Mouse (Mus musculus) intestine, postnatal 0 days (tissue): ENCODE results near the gene Pik3r4. TPM values are rescaled to one million over a fixed set of nuclear protein-coding genes. Genes with fewer than 3 reads are reported as not detected.
"Not testable (repeated sequence)": the region's sequence is repeated elsewhere in the genome, so short reads cannot be mapped to it uniquely, and the experiment has no call there.

ENCODE experiments used
- ATAC-seq: fragments of 200-750 bp; cut with Nextera tagmentation; 2 replicates; pipeline ENCODE4 v1.8.0; 2017; ENCODE audit warnings: mild to moderate bottlenecking, moderate TSS enrichment, moderate library complexity
- H3K27ac ChIP-seq: fragments of 300-500 bp; sonication (generic); 2 replicates; pipeline ENCODE4 v1.5.1; 2014; ENCODE audit warnings: mild to moderate bottlenecking, low read depth, low read length, moderate library complexity
- H3K27me3 ChIP-seq: fragments of 300-500 bp; sonication (generic); replicated peaks from 2 replicates; pipeline ENCODE4 v1.6.1; 2014; ENCODE audit warnings: low read length, mixed read lengths; ENCODE audit not compliant: control insufficient read depth, insufficient read depth
- H3K36me3 ChIP-seq: fragments of 300-500 bp; sonication (generic); 2 replicates; pipeline ENCODE4 v1.6.1; 2014; ENCODE audit warnings: mild to moderate bottlenecking, moderate library complexity; ENCODE audit not compliant: control insufficient read depth, insufficient read depth
- H3K4me1 ChIP-seq: fragments of 300-500 bp; sonication (generic); replicated peaks from 2 replicates; pipeline ENCODE4 v1.6.1; 2014; ENCODE audit warnings: antibody characterized with exemption, low read length, mixed read lengths; ENCODE audit not compliant: control insufficient read depth, insufficient read depth
- H3K4me2 ChIP-seq: fragments of 300-500 bp; sonication (generic); replicated peaks from 2 replicates; pipeline ENCODE4 v1.6.1; 2014; ENCODE audit warnings: low read depth, mild to moderate bottlenecking, moderate library complexity
- H3K4me3 ChIP-seq: fragments of 300-500 bp; sonication (generic); 2 replicates; pipeline ENCODE4 v1.5.1; 2014; ENCODE audit warnings: low read depth, low read length
- H3K9ac ChIP-seq: fragments of 300-500 bp; sonication (generic); 2 replicates; pipeline ENCODE4 v1.6.1; 2014; ENCODE audit warnings: mild to moderate bottlenecking, low read depth, low read length
- H3K9me3 ChIP-seq: fragments of 300-500 bp; sonication (generic); 2 replicates; pipeline ENCODE4 v1.6.1; 2016; ENCODE audit warnings: mixed run types; ENCODE audit not compliant: control insufficient read depth
- CTCF ChIP-seq: sonication (generic); IDR thresholded peaks from 2 replicates; pipeline ENCODE4 v1.5.1; 2016; ENCODE audit warnings: low read depth, mild to moderate bottlenecking, control low read depth, antibody characterized with exemption, moderate library complexity
- WGBS: fragments of 180-500 bp; shearing (Covaris S2); extraction: QIAGEN DNeasy Blood & Tissue Kit; methylation state at CpG from one replicate; pipeline ENCODE4 v1.1.7; 2014; 5-methylcytosine and 5-hydroxymethylcytosine counted together
- polyA plus RNA-seq: library from polyadenylated mRNA; unstranded; fragments of >200 nt; fragmentation: Nextera tagmentation; extraction: Ambion mirVana; gene quantifications from 2 replicates; pipeline ENCODE4 v1.2.1, GENCODE M21; 2015

Pik3r4 gene
- polyA plus RNA-seq, 1 experiment from 2014 or later = 8.9 TPM

DNA sequence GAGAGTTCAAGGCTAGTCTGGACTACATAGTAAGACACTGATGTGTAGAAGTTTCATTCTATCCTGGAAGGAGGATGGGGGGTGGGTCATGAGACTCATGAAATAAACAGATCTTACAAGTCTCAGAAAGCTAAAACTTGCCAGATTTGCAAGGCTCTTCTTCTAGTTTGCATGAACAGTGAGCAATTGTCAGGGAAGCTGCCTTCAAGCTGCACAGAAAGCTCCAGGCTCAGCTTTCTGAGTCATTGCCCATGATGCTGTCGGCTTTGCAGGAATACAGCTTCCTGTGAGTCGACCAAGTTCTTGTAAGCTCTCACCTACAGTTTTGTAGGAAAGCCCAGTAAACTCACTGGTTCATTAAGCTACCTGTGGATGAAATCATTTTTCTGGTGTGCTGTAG is 8.8 kb upstream of the Pik3r4 start:
- no peaks in the 10 kb centered on the region for H3K4me1 ChIP-seq
- no peak for ATAC-seq
- H3K9ac ChIP-seq = no peak overlapping the region
- H3K27me3 ChIP-seq = no peaks in the 10 kb centered on the region
- H3K4me2 ChIP-seq = no peak overlapping the region
- no peaks in the 10 kb centered on the region for H3K36me3 ChIP-seq
- no peak overlapping the region for H3K27ac ChIP-seq
- TF ChIP-seq CTCF = no peak
- H3K9me3 ChIP-seq = no peaks in the 10 kb centered on the region
- WGBS = 73% methylated on average over 2 of the region's 2 CpGs
- H3K4me3 ChIP-seq = no peak overlapping the region

DNA sequence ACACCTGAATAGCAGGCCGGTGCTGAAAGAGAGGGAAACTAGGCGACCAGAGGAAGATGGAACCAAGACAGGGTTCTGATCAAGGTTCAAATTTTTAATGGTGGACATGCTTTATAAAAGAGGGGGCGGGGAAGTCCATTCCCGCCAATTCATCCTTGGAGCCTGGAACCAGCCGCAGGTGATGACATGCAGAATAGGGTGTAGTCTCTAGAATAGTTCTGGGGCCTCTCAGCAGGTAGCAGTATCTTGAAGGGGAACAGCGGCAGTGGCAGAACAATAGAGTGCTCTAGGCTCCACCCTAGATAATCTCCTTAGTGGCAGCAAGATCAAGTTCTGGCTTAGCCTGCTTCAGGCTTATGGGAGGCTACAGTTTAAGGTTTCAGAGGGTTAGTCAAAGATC is 1.4 kb upstream of the Pik3r4 start:
- H3K27me3 ChIP-seq, ATAC-seq: not testable (repeated sequence)

DNA sequence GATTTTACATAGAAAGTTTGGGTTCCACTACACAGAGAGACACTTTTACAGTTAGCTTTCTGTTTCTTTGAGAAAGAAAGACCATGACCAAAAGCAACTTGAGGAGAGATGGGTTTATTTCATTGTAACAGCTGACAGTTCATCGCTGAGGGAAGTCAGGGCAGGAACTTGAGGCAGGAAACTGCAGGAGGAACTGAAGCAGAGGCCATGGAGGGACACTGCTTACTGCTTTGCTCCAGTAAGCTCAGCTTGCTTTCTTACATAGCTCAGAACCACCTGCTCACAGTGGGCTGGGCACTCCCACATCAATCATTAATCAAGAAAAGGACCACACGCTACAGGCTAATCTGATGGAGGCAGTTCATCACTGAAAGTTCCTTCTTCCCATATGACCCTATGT is 13.4 kb downstream of the Pik3r4 start:
- H3K4me1 ChIP-seq = no peaks in the 10 kb centered on the region
- TF ChIP-seq CTCF = no peak
- no peaks in the 10 kb centered on the region for H3K9me3 ChIP-seq
- no peak for ATAC-seq
- H3K9ac ChIP-seq = no peak overlapping the region
- 42% methylated on average over 2 of the region's 2 CpGs for WGBS
- H3K4me2 ChIP-seq = no peak overlapping the region
- no peak overlapping the region for H3K27ac ChIP-seq
- peaks cover 37% of the 10 kb centered on the region for H3K36me3 ChIP-seq
- H3K27me3 ChIP-seq = no peaks in the 10 kb centered on the region
- H3K4me3 ChIP-seq = no peak overlapping the region

More for the DNA sequence above, 1.4 kb upstream of the Pik3r4 start:
- H3K4me1 ChIP-seq, H3K27ac ChIP-seq, H3K36me3 ChIP-seq, H3K4me2 ChIP-seq, H3K9ac ChIP-seq, H3K9me3 ChIP-seq, H3K4me3 ChIP-seq: not testable (repeated sequence)
- 82% methylated on average over 6 of the region's 6 CpGs for WGBS

DNA sequence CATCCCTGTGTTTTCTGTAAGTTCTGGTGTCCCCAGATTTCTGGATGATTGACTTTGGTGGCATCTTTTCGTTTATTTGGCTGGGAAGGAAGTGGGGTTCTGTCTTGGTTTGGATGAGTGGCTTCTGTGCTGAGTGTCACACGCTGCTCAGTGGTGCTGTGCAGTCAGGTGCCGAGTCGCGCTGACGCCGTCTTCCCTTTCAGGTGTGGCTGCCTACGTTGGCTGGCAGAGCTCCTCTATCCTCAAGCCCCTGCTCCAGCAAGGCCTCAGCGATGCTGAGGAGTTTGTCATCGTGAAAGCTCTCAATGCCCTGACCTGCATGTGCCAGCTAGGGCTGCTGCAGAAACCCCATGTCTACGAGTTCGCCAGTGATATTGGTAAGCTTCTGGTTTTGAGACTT is 15.4 kb downstream of the Pik3r4 start:
- no peak for TF ChIP-seq CTCF
- Histone ChIP-seq H3K9me3 (no peaks in the 10 kb centered on the region), H3K27ac (no peak overlapping the region), H3K4me3 (no peak overlapping the region), H3K9ac (no peak overlapping the region), H3K36me3 (peaks cover 46% of the 10 kb centered on the region), H3K4me2 (no peak overlapping the region), H3K27me3 (no peaks in the 10 kb centered on the region), H3K4me1 (no peaks in the 10 kb centered on the region)
- 97% methylated on average over 12 of the region's 12 CpGs for WGBS
- ATAC-seq = no peak

DNA sequence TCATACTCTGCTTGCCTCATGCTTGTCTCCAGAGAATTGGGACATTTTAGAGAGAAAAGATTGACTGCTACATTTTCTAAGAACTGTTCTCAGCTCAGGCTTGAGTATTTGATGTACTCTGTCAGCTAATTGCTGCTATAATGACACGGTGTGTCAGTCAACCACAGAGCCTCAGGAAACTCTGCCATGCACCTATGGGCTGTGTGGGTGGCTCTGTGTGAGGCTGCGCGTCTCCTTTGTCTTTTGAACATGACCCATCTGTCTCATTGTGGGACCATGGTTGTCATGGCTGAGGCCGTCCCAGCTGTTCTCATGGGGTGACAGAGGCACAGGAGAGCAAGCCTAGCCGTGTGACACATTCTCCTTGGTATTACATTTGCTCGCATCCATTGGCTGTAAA is 17.1 kb downstream of the Pik3r4 start:
- Histone ChIP-seq H3K4me1 (no peaks in the 10 kb centered on the region), H3K9me3 (no peaks in the 10 kb centered on the region), H3K9ac (no peak overlapping the region), H3K27ac (no peak overlapping the region), H3K27me3 (no peaks in the 10 kb centered on the region), H3K36me3 (peaks cover 49% of the 10 kb centered on the region), H3K4me2 (no peak overlapping the region), H3K4me3 (no peak overlapping the region)
- ATAC-seq = no peak
- no peak for TF ChIP-seq CTCF
- 98% methylated on average over 6 of the region's 6 CpGs for whole genome bisulfite sequencing

DNA sequence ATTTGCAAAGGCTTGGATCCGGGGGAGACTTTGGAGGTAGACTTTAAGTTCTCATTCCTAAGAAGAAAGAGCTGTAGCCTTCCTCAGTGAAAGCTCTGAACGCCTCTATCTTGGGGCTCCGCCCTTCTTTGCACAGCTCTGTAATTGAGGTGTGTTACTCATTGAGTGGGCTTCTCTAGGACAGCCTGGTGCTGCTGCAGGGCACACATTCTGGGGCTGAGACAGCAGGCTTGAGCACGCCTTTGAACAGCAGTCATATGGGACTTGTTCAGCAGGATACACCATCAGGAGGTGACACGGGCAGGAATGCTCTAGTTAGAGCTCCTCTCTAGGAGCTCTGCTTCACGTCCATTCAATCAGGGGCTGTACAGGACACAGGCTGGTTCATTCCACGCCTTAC is 22.5 kb downstream of the Pik3r4 start:
- H3K36me3 ChIP-seq = peaks cover 63% of the 10 kb centered on the region

DNA sequence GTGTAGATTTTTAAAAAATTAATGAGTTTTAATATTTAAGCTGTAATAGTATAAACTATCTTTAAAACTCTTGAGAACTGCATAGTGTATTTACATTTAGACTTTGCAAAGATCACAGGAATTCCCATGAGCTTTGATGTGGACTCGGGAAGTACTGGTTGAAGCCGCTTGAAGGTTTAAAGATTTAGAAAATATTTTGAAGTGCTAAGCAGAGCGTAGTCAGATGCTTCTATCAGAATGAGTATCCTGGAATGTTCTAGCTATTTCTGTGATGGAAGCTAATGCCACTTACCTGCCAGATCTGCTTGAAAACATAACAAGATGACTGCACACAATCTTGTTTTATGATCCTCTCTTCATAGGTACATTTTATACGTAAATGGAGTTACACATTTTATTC is 28.1 kb downstream of the Pik3r4 start:
- no peaks in the 10 kb centered on the region for H3K4me1 ChIP-seq
- WGBS = 82% methylated on average over 4 of the region's 4 CpGs

More for the DNA sequence above, 22.5 kb downstream of the Pik3r4 start:
- Histone ChIP-seq H3K4me2 (no peak overlapping the region), H3K9me3 (no peaks in the 10 kb centered on the region), H3K9ac (no peak overlapping the region), H3K4me3 (no peak overlapping the region), H3K27ac (no peak overlapping the region), H3K27me3 (no peaks in the 10 kb centered on the region), H3K4me1 (no peaks in the 10 kb centered on the region)
- TF ChIP-seq CTCF = no peak
- no peak for ATAC-seq
- WGBS = 82% methylated on average over 7 of the region's 7 CpGs

More for the DNA sequence above, 28.1 kb downstream of the Pik3r4 start:
- Histone ChIP-seq H3K27ac (no peak overlapping the region), H3K4me2 (no peak overlapping the region), H3K27me3 (no peaks in the 10 kb centered on the region), H3K9me3 (no peaks in the 10 kb centered on the region), H3K9ac (no peak overlapping the region), H3K4me3 (no peak overlapping the region), H3K36me3 (peaks cover 51% of the 10 kb centered on the region)
- no peak for ATAC-seq
- no peak for TF ChIP-seq CTCF
